Comparison of ENCODE assay signal across 27 mouse cellular contexts in genomic region chr12:99279426-99279825, GRCm38 (mm10).
DNase-seq lines count a peak whose midpoint lies in the region; TF ChIP-seq lines count a peak whose summit lies in the region.
"Had no signal": no experiment of that assay in that cellular context is flagged by ENCODE, and none has a peak within 500 bp of the region (broad histone marks: within the 10 kb centered on the region; RNA-seq: fewer than 3 reads in every experiment).

No protein-coding gene starts in this region.

- H3K27me3 ChIP-seq in myocyte (ENCODE audit: control insufficient read depth, insufficient read depth, insufficient read length): no peaks in the 10 kb centered on the region
- H3K27me3 ChIP-seq: CH12.LX; forebrain, embryonic 12.5 days; heart, embryonic 15.5 days; hindbrain, embryonic 12.5 days; intestine, embryonic 15.5 days; limb, embryonic 12.5 days; liver, embryonic 15.5 days; lung, embryonic 15.5 days; midbrain, embryonic 15.5 days had no signal

- no peak overlapping the region for H3ac ChIP-seq in myocyte (ENCODE audit: control insufficient read depth, insufficient read length)

- H3K4me3 ChIP-seq in myocyte: no peak overlapping the region
- H3K4me3 ChIP-seq: forebrain, embryonic 12.5 days; heart, embryonic 15.5 days; hindbrain, embryonic 12.5 days; intestine, embryonic 15.5 days; layer of hippocampus, adult 2 months; left cerebral cortex, adult 2 months; limb, embryonic 12.5 days; liver, embryonic 15.5 days; lung, embryonic 15.5 days; midbrain, embryonic 10.5 days; midbrain, embryonic 15.5 days had no signal

- H3K79me2 ChIP-seq in myocyte (ENCODE audit: control insufficient read depth, insufficient read depth): no peaks in the 10 kb centered on the region

- TF ChIP-seq POLR2A in myocyte (IDR thresholded peaks at IDR 0.05; ENCODE audit: insufficient read length, low read depth): no peak

- peak; percentile 36 to 80 for DNase-seq in adrenal gland, adult (ENCODE audit: inconsistent age in 2 of 2, low spot score in 1 of 2)
- no peak for DNase-seq in adrenal gland, postnatal 4 days (ENCODE audit: low spot score in 2 of 2)
- DNase-seq in gastrocnemius, adult 18-20 months (ENCODE audit: low spot score): peak; percentile 52
- DNase-seq in gastrocnemius, postnatal 25 days: no peak
- peak; percentile 20 for DNase-seq in kidney, adult 9 months
- no peak for DNase-seq in kidney, postnatal 14 days
- DNase-seq in thymus, postnatal 4 days: no peak
- DNase-seq: cerebellum, adult 18-20 months; cerebellum, postnatal 10 days; forebrain, postnatal 0 days; kidney, postnatal 25 days; right cerebral cortex, adult 18-20 months; thymus, adult 18-20 months; thymus, postnatal 25 days had no signal

- peak overlapping the region; percentile 38 for H3K4me2 ChIP-seq in myocyte (ENCODE audit: low read depth)
- H3K4me2 ChIP-seq: forebrain, embryonic 12.5 days; heart, embryonic 15.5 days; hindbrain, embryonic 12.5 days; intestine, embryonic 15.5 days; limb, embryonic 12.5 days; lung, embryonic 15.5 days; midbrain, embryonic 15.5 days had no signal

- no peaks in the 10 kb centered on the region for H3K36me3 ChIP-seq in myocyte (ENCODE audit: control insufficient read depth, insufficient read depth)
- H3K36me3 ChIP-seq: heart, embryonic 15.5 days; hindbrain, embryonic 12.5 days; intestine, embryonic 15.5 days; liver, embryonic 15.5 days; lung, embryonic 15.5 days; midbrain, embryonic 15.5 days had no signal

TF ChIP-seq in myocyte, 11 proteins besides CTCF, POLR2A, EP300 and RAD21:
- TF ChIP-seq TCF12 (IDR thresholded peaks at IDR 0.05; ENCODE audit: insufficient read depth, poor library complexity, severe bottlenecking) (no peak), MYOD1 (IDR thresholded peaks at IDR 0.05; ENCODE audit: control insufficient read depth in 1 of 3, insufficient read length in 2 of 3, low read depth in 2 of 3) (no peak), POLR2AphosphoS2 (IDR thresholded peaks at IDR 0.05; ENCODE audit: insufficient read length, low read depth) (no peak), USF1 (IDR thresholded peaks at IDR 0.05; ENCODE audit: low read depth) (no peak), CEBPB (IDR thresholded peaks at IDR 0.05; ENCODE audit: insufficient read depth, poor library complexity, severe bottlenecking) (no peak), MAX (IDR thresholded peaks at IDR 0.05; ENCODE audit: low read depth) (no peak), SRF (IDR thresholded peaks at IDR 0.05; ENCODE audit: control insufficient read depth, insufficient read length, low read depth) (no peak), REST (IDR thresholded peaks at IDR 0.05; ENCODE audit: insufficient read depth, insufficient read length) (no peak), TCF3 (IDR thresholded peaks at IDR 0.05; ENCODE audit: insufficient read length, low read depth) (no peak), E2F4 (IDR thresholded peaks at IDR 0.05; ENCODE audit: insufficient read depth) (no peak), MYOG (IDR thresholded peaks at IDR 0.05; ENCODE audit: control insufficient read depth in 1 of 3, insufficient read depth in 1 of 3, insufficient read length in 2 of 3, low read depth in 2 of 3) (no peak)

Comparison
In these comparisons a context has a peak if more than half of its experiments do, and no peak if none do; other contexts are left out.
1. DNase-seq: peak in adrenal gland, adult (2 of 2), gastrocnemius, adult 18-20 months (single experiment) and kidney, adult 9 months (single experiment); none in adrenal gland, postnatal 4 days (0 of 2), gastrocnemius, postnatal 25 days (single experiment), kidney, postnatal 14 days (single experiment) and thymus, postnatal 4 days (single experiment).